Mouse (Mus musculus) thymus, postnatal 36 days (tissue): Measurements from ENCODE around the gene Dctn5.
"Not testable (repeated sequence)": the region's sequence is repeated elsewhere in the genome, so short reads cannot be mapped to it uniquely, and the experiment has no call there.

ENCODE experiments used
- DNase-seq, 2 experiments: peaks; one replicate each; pipeline ENCODE4 v3.0.0; 2022; ENCODE audit warnings: mixed read lengths in 2 of 2

Gene Dctn5

DNA sequence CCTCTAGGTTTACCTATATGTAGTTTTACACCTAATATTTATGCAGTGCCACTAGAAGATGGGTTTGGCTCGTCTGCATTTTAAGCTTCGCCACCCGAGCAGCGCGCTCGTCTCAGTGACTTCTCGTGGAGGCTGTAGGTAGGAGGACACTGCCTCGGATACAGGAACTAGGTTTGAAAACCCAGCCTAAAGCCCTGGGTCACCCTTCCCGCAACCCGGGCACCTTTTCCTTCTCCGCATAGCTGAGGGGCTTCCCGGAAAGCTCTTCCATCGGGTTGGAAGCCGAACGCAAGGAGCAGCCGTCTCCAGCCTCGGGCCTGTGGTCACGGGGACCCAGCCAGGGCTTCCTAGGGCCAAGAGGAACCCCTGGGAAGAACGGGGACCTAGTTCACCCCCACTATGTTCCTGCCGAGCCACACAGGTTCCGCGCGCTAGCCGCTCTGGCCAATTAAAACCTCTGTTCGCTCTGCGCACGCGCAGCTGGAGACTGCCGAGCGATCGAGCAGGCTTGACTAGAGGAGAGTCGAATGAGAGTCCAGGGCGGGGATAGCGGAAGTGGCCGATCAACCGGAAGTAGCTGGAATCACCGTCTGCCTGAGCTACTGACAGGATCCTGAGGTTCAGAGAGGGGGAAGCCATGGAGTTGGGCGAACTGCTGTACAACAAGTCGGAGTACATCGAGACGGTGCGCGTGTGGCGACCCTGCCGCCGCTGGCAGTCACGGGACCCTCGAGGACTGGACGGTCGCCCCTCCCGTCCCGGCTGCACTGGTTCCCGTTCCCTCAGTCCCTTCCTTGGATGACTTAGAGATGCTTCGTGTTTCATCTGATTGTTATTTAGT, at the start of gene Dctn5, which contains the start of gene Palb2:
Dctn5 (plus strand) TSS at position 545 of the 841 bp plus-strand sequence.
Palb2 (minus strand) TSS at position 489 of the 841 bp plus-strand sequence.
- DNase-seq = peak; percentile 98 to 99

DNA sequence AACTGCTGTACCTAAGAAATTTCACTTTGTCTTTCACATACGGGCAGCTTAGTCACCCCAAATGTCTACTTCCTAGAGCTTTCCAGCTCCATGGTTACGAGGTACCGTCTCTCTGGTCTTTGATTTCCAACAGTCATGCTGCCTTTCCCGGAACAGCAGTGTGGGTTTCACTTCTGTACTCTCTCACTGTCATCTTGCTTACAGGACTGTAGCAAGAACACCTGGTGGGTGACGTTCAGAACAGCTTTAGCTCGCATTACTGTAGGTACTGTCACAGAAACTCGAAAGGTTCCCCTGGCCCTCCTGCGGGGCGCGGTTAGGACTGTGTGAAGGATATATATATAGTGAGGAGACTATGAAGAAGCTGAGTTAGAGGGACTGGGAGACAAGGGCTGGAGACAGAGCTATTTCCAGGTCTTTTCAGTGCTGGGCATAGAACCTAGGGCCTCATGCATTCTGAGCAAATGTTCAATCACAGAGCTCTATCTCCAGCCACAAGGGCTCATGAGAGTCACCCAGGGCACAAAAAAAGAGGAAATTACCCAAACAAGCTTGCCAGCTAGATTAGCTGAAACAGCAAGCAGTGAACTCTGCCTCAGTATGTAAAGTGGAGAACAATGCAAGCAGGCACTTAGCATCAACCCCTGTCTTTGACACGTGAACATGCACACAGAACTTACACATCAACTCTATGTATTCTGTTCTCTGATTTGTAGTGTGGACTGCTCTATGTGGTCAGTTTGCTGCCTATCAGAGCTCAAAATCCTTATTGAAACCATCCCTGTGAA, 45.5 kb upstream of the Dctn5 start:
- no peak for DNase-seq

DNA sequence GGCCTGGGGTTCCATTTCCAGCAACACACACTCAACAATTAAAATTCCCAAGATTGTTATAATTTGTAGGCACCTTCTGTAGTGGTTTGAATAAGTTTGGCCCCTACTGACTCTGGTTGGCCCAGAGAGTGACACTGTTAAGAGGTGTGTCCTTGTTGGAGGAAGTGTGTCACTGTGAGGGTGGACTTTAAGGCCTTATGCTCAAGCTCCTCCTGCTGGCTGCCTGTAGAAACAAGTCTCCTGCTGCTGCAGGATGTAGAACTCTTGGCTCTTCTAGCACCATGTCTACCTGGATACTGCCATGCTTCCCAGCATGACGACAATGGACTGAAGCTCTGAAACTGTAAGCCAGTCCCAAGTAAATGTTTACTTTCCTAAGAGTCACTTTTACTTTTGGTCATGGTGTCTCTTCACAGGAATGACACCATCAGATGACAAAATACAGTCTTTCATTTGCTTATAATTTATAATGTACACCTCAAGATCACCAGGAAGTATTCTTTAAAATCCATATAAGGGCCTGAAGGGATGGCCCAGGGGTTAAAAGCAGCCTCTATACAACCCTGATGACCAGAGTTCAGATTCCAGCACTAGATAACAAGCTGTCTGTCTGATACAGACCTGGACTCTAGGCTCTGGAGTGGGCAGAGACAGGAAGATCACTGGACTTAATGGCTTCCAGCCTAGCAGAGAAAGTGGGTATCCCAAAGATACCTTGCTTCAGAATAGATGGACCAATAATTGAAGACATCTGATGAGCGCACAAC, 38.1 kb upstream of the Dctn5 start:
- DNase-seq = no peak

DNA sequence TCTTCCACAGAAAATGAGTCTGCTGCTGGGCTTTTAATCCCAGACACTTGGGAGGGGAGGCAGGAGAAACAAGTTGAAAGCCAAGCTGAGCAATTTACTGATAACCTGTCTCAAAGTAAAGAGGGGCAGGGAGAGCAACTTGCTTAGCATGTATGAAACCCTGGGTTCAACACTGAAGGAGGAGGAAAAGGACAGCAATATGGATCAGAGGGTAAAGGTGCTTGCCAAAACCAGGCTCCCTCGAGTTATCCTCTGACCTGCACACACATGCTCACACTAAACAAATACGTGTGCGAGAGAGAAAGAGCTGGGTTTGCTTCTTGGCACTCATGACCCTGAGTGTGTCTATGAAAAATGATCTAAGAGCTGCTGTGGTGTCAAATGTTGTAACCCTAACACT, 34.8 kb upstream of the Dctn5 start:
- no peak for DNase-seq

DNA sequence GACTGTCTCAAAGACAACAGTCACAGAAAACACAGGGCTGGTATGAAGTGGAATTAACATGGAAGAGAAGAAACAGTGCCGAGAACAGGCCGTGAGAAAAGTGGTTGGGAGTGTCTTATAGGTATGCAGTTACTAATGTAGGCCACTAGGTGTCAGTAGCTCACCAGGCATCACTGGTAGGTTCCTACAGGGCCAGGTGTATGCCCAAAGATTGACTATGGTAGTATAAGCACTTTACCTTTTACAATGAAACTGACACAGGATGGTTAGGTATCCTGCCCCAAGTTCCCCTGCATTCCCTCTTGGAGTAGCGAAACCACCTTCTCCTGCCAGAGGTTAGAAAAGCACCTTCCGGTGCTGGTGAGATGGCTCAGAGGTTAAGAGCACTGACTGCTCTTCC, 33.6 kb upstream of the Dctn5 start:
- peak; percentile 28 to 30 for DNase-seq

DNA sequence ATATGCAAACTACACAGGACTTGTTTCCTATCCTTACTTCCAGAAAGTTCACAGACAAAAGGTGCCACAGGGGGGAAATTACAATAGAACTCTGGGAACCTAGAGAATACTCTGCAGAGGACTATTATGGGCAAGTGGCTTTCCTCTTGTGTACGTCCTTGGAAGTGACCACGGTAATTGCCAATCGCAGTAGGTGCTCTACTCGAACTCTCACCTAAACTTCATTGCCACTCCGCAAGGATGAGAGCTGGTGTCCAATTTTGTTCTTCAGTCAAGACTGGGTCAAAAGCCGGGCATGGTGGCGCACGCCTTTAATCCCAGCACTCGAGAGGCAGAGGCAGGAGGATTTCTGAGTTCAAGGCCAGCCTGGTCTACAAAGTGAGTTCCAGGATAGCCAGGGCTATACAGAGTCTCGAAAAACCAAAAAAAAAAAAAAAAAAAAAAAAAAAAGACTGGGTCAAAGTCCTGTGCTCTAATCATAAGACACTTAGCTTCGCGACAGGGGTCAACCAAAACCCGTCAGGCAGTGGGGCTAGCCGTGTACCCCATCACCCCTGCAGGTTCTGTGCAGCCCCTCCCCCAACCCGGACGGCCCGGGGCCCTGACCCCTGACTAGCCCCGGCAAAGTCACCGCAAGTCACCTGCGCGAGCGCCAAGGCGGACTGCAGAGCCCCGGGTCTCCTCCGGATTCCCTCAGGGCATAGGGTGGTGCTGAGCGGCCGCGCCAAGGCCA, 31.7 kb upstream of the Dctn5 start:
- DNase-seq = not testable (repeated sequence)

DNA sequence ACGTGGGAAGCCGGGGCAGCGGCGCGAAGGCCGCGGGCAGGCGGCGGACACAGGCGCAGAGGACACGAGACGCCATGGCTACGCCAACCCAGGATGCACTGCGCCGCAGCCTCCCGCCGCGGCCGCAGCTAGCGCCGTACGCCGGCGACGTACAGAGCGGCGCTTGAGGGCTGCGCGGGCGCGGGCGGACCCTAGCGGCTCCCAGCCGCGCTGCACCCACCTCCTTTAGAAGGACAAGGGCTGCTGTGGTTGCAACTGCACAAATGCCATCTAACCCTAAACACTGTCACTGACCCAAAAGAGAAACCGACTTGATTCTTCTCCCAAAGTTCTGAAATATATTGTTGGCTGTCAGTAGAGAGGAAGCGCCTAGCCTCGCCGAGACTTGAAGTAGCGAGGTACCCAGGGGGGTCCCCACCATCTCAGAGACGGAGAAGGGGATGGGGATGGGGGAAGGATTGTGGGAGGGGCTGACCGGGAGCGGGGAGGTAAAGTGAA, 31.0 kb upstream of the Dctn5 start, which contains the start of gene Ndufab1:
Ndufab1 (minus strand) TSS at position 140 of the 498 bp plus-strand sequence.
- DNase-seq = peak; percentile 82 to 85

DNA sequence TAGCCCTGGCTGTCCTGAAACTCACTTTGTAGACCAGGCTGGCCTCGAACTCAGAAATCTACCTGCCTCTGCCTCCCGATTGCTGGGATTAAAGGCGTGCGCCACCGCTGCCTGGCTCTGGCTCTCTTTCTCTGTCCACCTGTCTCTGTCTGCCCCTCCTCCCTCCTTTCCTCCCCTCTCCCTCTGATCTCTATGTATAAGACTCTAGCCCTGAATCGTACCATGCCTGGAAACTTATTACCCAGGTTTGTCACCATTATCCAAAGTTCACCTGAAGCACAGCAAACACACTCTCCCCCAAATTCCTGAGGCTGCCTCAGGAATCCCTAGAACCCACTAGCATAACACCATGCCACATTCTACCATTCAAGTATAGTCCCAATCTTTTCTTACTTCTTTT, 24.6 kb upstream of the Dctn5 start:
- DNase-seq = no peak

DNA sequence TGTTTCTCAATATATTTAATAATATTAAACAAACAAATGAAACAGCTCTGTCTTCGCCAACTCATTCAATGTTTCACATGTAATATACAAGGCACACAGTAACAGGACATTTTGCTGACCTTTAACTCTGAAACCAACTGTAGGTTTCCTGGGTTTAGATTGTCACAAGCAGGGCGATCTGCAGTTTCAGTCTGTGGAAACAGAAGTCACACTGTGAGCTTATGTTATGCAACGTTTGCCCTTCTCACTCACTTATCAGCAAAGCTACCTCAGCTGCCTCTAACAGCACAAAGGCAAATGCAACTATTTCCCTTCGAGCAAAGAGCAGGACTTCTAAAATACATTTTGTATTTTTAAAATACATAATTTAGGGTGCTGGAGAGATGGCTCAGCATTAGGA, 9.3 kb upstream of the Dctn5 start:
- no peak for DNase-seq

DNA sequence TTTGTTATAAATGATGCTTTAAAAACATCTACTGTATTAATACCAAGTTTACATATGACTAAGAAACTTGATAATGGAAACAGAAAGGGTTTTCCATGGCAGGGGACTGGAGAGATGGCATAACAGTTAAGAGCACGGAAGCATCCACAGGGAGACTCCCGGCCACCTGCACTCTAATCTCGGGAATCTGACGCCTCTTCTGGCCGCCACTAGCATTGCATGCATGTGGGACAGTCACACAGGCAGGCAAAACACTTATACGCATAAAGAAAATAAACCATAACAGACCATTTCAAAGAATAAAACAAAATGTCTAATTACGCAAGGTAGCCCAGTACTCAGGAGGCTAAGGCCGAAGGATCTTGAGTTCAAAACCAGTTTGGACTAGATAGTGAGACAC, 7.2 kb upstream of the Dctn5 start:
- no peak for DNase-seq

DNA sequence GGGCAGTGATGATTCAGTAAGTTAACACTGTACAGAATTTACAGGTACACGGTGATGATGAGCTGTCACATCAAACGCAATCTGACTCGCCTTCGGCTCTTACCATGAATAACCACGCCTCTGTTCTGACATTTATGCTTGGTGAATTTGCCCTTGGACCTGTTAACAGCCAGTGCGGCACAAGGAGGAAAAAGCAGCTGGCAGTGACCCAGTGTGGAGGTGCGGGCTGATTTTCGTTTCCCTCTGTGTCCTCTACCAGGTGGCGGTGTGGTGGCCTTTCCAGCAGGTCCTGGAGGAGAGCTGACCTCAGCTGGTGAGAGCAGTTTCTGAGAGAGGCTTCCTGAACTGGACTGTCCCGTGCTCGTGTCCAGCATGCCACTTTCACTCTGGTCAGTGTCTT, 5.9 kb upstream of the Dctn5 start:
- DNase-seq = no peak

DNA sequence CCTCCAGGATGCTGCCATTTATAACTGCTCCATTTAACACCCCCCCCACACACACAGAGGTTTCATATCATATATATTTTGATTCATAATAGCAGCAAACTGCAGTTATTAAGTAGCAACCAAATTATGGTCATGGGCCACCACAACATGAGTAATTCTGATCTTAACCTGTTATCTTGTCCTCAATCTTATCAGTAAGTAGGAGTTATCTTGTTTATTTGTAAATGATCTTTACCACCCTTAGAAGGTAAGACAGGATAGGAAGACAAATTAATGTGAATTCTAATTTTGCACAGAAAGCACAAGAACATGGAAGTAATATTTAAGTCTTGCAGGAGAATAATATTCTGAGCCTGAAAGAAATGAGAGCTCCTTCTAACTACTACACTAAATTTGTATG, 1.0 kb upstream of the Dctn5 start:
- no peak for DNase-seq

DNA sequence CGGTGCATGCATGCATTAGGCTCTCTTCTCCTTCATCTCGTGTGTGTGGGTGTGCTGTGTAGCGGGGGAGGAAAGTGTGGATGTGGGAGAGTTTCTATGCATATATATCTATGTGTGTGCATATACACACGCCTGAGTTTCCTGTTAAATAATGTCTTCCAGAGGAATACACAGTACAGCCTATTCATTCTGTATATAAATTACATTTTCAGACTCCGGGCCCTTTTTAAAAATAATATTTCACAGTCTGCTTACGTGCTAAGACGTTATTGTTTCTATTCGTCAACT, 441 bp downstream of the Dctn5 start:
- no peak for DNase-seq

DNA sequence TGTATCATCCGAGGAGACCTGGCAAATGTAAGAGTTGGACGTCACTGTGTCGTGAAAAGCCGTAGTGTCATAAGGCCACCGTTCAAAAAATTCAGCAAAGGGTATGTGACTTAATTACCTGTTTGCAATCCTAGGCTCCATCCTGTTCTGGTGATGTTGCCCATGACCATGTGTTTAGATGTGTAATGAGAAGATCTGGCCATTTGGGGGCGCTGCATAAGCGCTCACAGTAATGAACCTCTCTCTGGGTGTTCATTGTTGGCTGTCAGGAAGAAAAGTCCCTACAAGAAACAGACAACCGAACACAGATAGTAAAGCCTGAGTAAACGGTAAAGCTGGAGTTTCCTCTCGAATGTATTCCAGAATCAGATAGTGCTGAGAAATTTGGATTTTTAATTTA, 2.2 kb downstream of the Dctn5 start:
- DNase-seq = no peak

DNA sequence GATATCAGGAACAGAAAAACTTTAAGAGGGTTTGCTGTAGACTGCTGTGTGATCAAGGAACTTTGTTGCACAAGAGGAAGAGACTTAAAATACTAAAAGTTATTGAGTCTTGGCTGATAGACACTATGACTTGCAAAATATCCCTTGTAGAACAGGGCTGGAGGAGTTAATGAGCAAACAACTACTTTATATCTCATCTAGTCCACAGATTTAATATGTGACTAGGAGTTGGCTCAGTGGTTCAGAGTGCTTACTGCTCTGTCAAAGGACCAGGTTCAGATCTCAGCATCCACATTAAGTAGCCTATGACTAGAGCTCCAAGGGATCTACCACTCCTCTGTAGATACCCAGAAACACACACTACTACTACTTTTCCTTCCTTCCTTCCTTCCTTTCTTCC, 4.2 kb downstream of the Dctn5 start:
- DNase-seq = no peak

DNA sequence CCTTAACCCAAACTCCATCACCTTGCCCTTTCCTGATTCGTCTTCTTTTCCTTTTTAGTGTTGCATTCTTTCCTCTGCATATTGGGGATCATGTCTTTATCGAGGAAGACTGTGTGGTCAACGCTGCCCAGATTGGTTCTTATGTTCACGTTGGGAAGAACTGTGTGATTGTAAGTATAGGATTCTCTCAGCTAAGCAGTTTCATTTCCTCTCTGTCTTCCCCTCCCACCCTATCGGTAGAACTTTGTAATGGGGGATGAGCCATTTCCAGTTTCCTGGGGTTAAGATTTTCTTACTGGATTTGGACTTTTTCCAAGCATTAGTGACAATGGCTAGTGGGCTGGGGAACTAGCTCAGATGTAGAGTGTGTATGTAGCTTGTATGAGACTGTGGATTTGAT, 5.3 kb downstream of the Dctn5 start:
- DNase-seq = no peak

DNA sequence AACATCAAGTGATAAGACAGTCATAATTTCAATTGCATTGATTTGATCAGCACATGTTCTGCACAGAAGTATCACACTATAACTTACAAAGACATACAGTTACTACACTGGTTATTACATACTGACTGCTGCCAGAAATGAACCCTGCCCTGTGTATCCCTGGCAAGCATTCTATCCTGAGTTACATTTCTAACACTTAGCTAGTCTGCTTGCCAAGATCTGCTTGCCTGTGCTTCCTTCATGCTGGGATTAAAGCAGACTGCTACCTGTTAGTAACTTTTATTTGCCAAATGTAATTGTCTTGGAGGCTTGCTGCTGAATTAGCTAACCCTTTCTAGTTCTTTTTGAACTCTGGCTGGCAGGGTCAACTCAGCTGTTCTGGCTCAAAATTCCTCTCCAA, 8.2 kb downstream of the Dctn5 start:
- DNase-seq = no peak

DNA sequence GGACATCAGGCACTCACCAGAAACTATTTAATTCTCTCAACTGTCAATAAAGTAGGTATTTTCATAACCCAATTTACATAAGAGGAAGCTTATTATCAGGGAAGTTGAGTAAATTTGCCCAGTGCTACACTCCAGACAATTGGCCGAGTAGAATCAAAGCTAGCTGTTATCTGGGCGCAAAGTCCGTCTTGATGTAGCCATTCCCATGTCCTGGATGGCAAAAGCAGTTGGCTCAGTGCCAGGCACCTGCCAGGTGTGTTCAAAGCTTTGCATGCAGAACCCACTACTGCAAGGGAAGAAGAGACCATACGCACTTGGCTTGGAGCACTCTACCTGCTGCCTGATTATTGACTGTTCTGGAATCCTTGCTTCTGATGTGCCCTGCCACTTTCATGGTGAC, 19.6 kb downstream of the Dctn5 start:
- DNase-seq = no peak

DNA sequence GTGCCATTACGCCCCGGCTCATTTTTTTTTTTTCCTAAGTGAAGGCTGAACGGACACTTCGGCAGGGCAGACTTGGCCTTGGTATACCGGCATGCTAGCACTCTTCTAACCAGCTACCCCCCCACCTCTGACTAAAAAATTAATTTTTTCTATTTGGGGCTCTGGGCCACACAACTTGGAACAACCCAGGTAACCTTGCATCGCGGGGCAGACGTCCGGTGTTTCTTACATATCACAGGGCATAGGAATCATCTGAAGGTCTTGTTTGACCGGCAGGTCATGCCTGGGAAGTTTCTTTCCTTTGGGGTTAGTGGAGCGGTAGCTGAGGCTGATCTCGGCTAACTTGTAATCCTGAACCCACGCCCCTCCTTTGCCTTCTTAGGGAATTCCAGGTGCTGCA, 25.6 kb downstream of the Dctn5 start:
- no peak for DNase-seq

DNA sequence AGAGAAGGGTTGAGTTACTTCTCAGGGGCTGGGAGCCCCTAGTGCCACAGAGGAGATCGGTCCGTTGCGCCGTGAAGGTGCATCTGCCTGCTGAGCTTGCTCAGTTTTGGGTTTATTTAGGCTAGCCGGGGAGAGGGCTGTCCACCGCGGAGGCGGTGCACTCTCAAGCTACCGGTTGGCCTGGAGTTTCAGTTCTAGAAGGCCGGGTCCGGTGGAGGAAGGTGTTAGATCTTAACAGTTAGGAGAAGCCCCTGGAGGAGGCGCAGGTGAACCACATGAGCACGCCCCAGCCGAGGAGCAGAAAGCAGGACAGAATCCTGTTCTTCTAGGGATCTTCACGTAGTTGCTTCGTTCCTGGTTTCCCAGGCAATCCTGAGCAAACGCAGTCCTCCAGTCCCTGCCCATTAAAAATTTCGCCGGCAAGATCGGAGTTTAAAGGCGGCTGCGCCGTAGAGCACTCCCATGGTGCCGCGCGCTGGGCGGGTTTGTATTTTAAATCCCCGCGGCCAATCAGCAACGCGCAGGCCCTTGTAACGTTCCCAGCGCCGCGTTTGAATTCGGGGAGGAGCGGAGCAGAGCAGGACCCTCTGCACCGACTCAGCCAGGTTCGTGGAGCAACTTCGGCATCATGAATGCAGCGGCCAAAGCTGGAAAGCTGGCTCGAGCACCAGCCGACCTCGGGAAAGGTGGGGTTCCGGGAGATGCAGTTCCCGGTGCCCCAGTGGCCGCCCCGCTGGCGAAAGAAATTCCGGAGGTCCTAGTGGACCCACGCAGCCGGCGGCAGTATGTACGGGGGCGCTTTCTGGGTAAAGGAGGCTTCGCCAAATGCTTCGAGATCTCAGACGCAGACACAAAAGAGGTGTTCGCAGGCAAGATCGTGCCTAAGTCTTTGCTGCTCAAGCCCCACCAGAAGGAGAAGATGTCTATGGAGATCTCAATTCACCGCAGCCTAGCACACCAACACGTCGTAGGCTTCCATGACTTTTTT, 26.4 kb downstream of the Dctn5 start, which contains the start of gene Plk1:
Plk1 (plus strand) TSS at position 525 of the 988 bp plus-strand sequence.
- DNase-seq = peak; percentile 78 to 81

DNA sequence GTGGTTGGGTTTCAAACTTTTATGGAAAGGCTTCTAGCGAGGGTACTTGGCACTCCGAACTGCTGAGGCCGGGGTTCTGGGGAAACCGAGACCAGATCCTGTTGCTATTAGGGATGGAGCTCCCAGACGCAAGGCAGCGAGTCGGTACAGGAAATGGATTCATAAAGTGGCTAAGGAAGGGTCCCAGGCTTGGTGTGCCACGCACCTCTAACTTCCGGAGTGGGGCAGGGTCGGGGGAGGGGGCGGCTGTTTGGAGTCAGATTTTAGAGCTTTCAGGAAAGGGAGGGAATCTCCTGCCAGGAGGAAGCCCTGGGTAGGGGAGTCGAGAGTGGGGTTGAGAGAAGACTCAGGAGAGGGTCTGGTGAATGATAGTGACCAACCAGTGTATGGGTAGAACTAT, 27.2 kb downstream of the Dctn5 start:
- DNase-seq = peak; percentile 16 to 24
